Mouse (Mus musculus) left cerebral cortex, postnatal 4 days (tissue): ENCODE data around the gene 2700081O15Rik. TPM values are rescaled to one million over a fixed set of nuclear protein-coding genes. Genes with fewer than 3 reads are reported as not detected.

Experiments
- DNase-seq: peaks from one replicate; pipeline ENCODE4 v3.0.0-alpha.2; 2022
- intact Hi-C: fragments of 180-260 bp; cut with DNase I; formaldehyde crosslinking; loops from one replicate; pipeline ENCODE4 v1.15.1; 2025
- microRNA-seq: library from miRNA; unstranded; fragments of <30 nt; microRNA quantifications from one replicate; pipeline ENCODE4 v1.2.0, GENCODE M21; 2022
- total RNA-seq, 2 experiments: library from RNA; stranded (reverse); gene quantifications; 2 replicates each; pipeline ENCODE4 v1.2.3; 2021

The 2700081O15Rik gene
- total RNA-seq, 2 experiments from 2014 or later, result 145 to 166 TPM

DNA sequence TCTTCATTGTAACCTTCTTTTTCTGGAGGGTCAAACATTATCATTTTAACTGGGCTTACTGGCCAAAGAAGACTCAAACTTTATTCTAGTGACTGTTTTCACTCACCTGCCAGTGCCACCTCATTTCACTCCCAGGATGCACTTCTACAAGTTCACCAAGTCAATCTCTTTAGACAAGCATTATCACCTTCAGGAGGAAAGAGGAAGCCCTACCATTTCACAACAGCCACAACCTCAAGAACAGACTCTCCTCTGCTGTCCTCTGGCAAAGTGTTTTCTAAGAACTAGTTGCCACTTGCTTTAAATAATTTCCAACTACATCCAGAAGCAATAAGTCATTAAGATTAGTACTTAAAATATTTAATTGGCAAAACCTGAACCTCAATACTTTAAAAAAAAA, 50.5 kb downstream of the 2700081O15Rik start:
- DNase-seq, result no peak
- intact Hi-C loops, result no loop called here

DNA sequence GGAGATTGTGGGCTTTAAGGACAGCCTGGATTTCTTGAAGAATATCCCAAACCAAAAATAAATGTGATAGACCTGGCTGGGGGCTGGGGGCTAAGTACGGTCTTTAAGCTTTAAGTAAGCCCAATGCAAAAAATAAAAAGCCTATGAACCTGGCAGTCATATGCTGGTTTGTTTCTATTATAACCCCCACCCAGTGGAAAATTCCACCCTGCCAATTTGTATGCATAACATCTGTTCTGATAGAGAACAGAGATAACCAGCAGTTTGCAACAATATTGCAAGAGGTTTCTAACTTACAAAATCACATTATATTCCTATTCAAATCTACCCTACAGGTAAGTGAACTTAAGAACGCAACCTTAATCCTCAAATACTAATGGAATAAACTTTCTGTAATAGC, 53.2 kb downstream of the 2700081O15Rik start:
- DNase-seq, result no peak
- intact Hi-C loops, result no loop called here

Small RNA genes lying within 50 kb of the gene (microRNA-seq; reads per million reads assigned to microRNA genes)
- gene Mir6991, result 2.4 reads per million

Other genes with a start within 250 kb of the 2700081O15Rik start
- gene Otub1, start 211.3 kb upstream of the 2700081O15Rik start, total RNA-seq, result 100 to 1,000 TPM; 181 TPM
- gene Cox8a, start 200.0 kb upstream of the 2700081O15Rik start, total RNA-seq, result 100 to 1,000 TPM; 469 to 499 TPM
- gene Naa40, start 176.4 kb upstream of the 2700081O15Rik start, total RNA-seq, result 10 to 100 TPM; 45.6 to 49.9 TPM
- gene Rcor2, start 150.3 kb upstream of the 2700081O15Rik start, total RNA-seq, result 10 to 100 TPM; 29.7 to 30.4 TPM
- gene Mark2, start 75.8 kb upstream of the 2700081O15Rik start, total RNA-seq, result 100 to 1,000 TPM in 1 of 2 experiments, 10 to 100 TPM in 1; 91.2 to 108 TPM
- 10 to 100 TPM; 38.9 to 43.9 TPM for gene Spindoc, start 34.6 kb upstream of the 2700081O15Rik start, total RNA-seq
- 100 to 1,000 TPM; 589 to 625 TPM for gene Rtn3, start 65.7 kb downstream of the 2700081O15Rik start, total RNA-seq
- 10 to 100 TPM; 23.6 to 24.6 TPM for gene Atl3, start 76.4 kb downstream of the 2700081O15Rik start, total RNA-seq
- gene Pla2g16, start 139.8 kb downstream of the 2700081O15Rik start, total RNA-seq, result 1 to 10 TPM; 5.5 to 5.6 TPM
- under 1 TPM; 0.38 to 0.64 TPM for gene Lgals12, start 189.6 kb downstream of the 2700081O15Rik start, total RNA-seq
- gene Hrasls5, start 194.9 kb downstream of the 2700081O15Rik start, total RNA-seq, result not detected